Mouse (Mus musculus) G1E (cell line): ENCODE measurements around the gene Gm17728.

Experiments
- CTCF ChIP-seq: IDR thresholded peaks from 2 replicates; pipeline ENCODE4 v1.5.1; 2012; ENCODE audit warnings: low read depth, low read length, inconsistent platforms, mixed read lengths
- GATA1 ChIP-seq: IDR thresholded peaks from 2 replicates; pipeline ENCODE4 v1.6.1; 2012; ENCODE audit warnings: borderline replicate concordance, low read length, inconsistent platforms, mixed read lengths
- TAL1 ChIP-seq: conservative IDR thresholded peaks from 2 replicates; pipeline ENCODE4 v1.6.1; 2012; ENCODE audit warnings: low read depth, low read length, inconsistent platforms, mixed read lengths

DNA sequence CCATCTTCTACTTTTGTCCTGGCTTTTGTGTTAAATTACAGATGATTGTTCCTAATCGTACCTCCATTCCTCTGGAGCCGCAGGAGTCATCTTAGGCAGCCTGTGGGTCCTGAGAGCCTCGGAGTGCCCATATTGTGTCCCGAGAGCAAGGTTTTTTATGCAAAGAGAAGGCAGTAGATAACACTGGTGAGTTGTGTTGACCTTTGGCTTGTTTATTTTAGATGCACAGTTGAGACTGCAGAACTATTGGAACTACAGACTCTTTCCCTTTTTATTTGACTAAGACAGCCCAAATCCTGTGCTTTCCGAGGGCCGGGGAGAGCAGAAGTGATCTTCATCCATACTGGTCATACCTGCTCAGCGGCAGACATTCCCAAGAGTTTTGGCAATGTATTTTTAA is 24.4 kb upstream of the Gm17728 start:
- no peak for TF ChIP-seq CTCF
- TF ChIP-seq TAL1: no peak
- TF ChIP-seq GATA1: no peak
